Mouse (Mus musculus) stomach, embryonic 14.5 days (tissue): ENCODE data around the gene Dlgap4. TPM values are rescaled to one million over a fixed set of nuclear protein-coding genes. Genes with fewer than 3 reads are reported as not detected.

ENCODE experiments used
- ATAC-seq: fragments of 200-750 bp; cut with Nextera tagmentation; 2 replicates; pipeline ENCODE4 v1.8.0; 2017; ENCODE audit warnings: low read depth, moderate TSS enrichment; ENCODE audit not compliant: insufficient number of reproducible peaks, insufficient read depth, low FRiP score
- H3K27ac ChIP-seq: fragments of 300-500 bp; sonication (generic); 2 replicates; pipeline ENCODE4 v1.5.1; 2014; ENCODE audit warnings: mild to moderate bottlenecking, low read length, moderate library complexity, mixed read lengths
- H3K27me3 ChIP-seq: fragments of 300-500 bp; sonication (generic); 2 replicates; pipeline ENCODE4 v1.6.1; 2014; ENCODE audit warnings: low read length, control low read depth, mixed read lengths; ENCODE audit not compliant: control insufficient read depth, insufficient read depth
- H3K36me3 ChIP-seq: fragments of 300-500 bp; sonication (generic); 2 replicates; pipeline ENCODE4 v1.6.1; 2014; ENCODE audit warnings: mild to moderate bottlenecking, control low read depth, low read length, moderate library complexity, mixed read lengths; ENCODE audit not compliant: control insufficient read depth, insufficient read depth
- H3K4me1 ChIP-seq: fragments of 300-500 bp; sonication (generic); 2 replicates; pipeline ENCODE4 v1.6.1; 2014; ENCODE audit warnings: low read length, control low read depth, mixed read lengths; ENCODE audit not compliant: control insufficient read depth, insufficient read depth
- H3K4me2 ChIP-seq: fragments of 300-500 bp; sonication (generic); replicated peaks from 2 replicates; pipeline ENCODE4 v1.6.1; 2014; ENCODE audit warnings: low read depth, low read length, control low read depth
- H3K4me3 ChIP-seq: fragments of 300-500 bp; sonication (generic); 2 replicates; pipeline ENCODE4 v1.5.1; 2014; ENCODE audit warnings: low read depth, low read length, control low read depth
- H3K9ac ChIP-seq: fragments of 300-500 bp; sonication (generic); replicated peaks from 2 replicates; pipeline ENCODE4 v1.6.1; 2014; ENCODE audit warnings: low read depth, mild to moderate bottlenecking, control low read depth, low read length, moderate library complexity, mixed read lengths
- H3K9me3 ChIP-seq: fragments of 300-500 bp; sonication (generic); 2 replicates; pipeline ENCODE4 v1.6.1; 2016; ENCODE audit warnings: low read depth, low read length, control low read depth; ENCODE audit not compliant: control insufficient read depth
- WGBS: fragments of 180-500 bp; shearing (Covaris S2); extraction: QIAGEN DNeasy Blood & Tissue Kit; methylation state at CpG from one replicate; pipeline ENCODE4 v1.1.7; 2014; 5-methylcytosine and 5-hydroxymethylcytosine counted together
- polyA plus RNA-seq: library from polyadenylated mRNA; unstranded; fragments of >200 nt; fragmentation: Nextera tagmentation; extraction: Ambion mirVana; gene quantifications from 2 replicates; pipeline ENCODE4 v1.2.1, GENCODE M21; 2014

The Dlgap4 gene
- polyA plus RNA-seq, 1 experiment from 2014 or later, result 88.5 TPM

DNA sequence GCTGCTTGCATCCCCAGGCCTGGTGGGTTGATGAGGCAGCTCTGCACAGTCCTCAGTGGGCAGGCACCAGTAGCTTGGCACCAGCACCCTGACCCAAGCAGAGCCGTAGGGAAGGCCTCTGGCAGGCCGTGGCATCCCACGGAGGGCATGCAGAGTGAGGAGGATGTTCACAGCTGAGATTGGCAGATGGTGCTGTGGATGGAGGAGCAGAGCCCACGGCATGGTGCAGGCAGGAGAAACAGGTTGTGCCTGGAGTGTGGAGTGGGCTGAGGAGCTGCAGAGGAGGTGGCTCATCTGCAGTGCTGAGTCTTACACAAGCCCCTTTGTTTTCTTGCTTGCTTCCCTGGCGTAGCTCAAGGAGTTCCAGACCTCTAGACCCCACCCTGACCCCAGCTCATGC, 40.6 kb downstream of the Dlgap4 start:
- no peak overlapping the region for H3K9ac ChIP-seq
- no peak overlapping the region for H3K4me2 ChIP-seq
- no peaks in the 10 kb centered on the region for H3K36me3 ChIP-seq
- no peaks in the 10 kb centered on the region for H3K9me3 ChIP-seq
- 72% methylated on average over 5 of the region's 5 CpGs for WGBS
- no peak overlapping the region for H3K4me3 ChIP-seq
- no peaks in the 10 kb centered on the region for H3K27me3 ChIP-seq
- ATAC-seq, result no peak
- no peaks in the 10 kb centered on the region for H3K4me1 ChIP-seq
- no peak overlapping the region for H3K27ac ChIP-seq

DNA sequence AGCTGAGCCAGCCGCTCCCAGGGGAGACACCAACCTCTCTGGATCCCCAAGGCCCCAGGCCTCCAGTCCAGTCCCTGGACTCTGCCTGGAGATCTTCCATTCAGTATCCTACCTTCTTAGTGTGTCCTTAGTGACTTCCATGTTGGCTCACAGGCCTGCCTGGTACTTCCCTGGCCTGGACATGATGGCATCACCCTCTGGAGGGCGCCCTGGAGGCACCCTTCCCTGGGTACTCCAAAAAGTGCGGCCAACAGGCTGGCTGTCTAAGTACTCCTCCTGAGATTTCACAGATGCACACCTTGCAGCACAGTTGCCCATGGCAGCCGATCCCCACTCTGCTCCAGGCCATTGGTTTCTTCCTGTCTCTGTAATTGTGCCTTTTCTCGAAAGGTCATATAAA, 42.1 kb downstream of the Dlgap4 start:
- Histone ChIP-seq H3K27ac (no peak overlapping the region), H3K4me3 (no peak overlapping the region), H3K27me3 (no peaks in the 10 kb centered on the region), H3K9ac (no peak overlapping the region), H3K4me2 (no peak overlapping the region), H3K9me3 (no peaks in the 10 kb centered on the region), H3K36me3 (no peaks in the 10 kb centered on the region), H3K4me1 (no peaks in the 10 kb centered on the region)
- WGBS, result 54% methylated on average over 5 of the region's 5 CpGs
- ATAC-seq, result no peak

DNA sequence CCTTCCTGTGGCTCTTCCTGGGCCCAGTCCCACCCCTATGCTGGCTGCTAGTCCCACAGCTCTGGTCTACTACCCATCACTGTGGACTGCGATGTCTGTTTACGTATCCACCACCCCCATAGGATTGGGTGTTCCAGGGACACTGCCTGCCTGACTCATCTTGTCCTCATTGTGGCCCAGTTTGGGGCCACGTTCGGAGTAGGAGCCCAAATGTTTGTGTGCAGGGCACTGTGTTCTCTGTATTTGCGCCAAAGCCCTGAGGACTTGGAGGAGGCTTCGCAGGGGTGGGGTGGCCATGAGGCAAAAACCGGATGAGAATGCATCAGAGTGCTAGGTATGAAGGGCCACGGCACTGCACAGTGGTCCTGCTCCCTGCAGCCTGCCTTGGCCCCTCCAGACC, 44.0 kb downstream of the Dlgap4 start:
- H3K4me2 ChIP-seq, result no peak overlapping the region
- no peaks in the 10 kb centered on the region for H3K4me1 ChIP-seq
- no peak overlapping the region for H3K27ac ChIP-seq
- H3K36me3 ChIP-seq, result no peaks in the 10 kb centered on the region
- ATAC-seq, result no peak
- H3K4me3 ChIP-seq, result no peak overlapping the region
- H3K9me3 ChIP-seq, result no peaks in the 10 kb centered on the region
- 82% methylated on average over 8 of the region's 8 CpGs for WGBS
- no peaks in the 10 kb centered on the region for H3K27me3 ChIP-seq
- H3K9ac ChIP-seq, result no peak overlapping the region

DNA sequence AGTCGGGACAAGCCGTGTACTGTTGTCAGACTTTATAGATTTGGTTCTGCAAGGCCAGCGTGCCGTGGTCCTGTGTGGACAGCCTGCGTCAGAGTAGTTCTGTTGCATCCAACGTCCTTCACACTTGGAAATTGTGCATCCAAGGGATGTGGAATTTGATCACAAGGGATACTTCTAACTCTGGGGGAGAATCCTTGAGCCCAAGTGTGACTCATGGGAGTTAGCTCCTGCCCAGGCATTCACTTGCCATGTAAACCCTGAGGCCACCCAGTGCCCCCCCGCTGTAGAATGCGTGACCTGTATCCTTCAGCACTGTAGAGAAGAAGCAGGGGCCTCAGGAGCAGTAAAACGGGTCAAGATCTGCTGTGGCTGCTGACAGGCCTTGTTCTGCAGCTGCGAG, 44.7 kb downstream of the Dlgap4 start:
- WGBS, result 81% methylated on average over 10 of the region's 10 CpGs
- H3K4me2 ChIP-seq, result no peak overlapping the region
- ATAC-seq, result no peak
- no peak overlapping the region for H3K9ac ChIP-seq
- no peak overlapping the region for H3K4me3 ChIP-seq
- no peaks in the 10 kb centered on the region for H3K36me3 ChIP-seq
- no peak overlapping the region for H3K27ac ChIP-seq
- H3K9me3 ChIP-seq, result no peaks in the 10 kb centered on the region
- no peaks in the 10 kb centered on the region for H3K4me1 ChIP-seq
- H3K27me3 ChIP-seq, result no peaks in the 10 kb centered on the region

DNA sequence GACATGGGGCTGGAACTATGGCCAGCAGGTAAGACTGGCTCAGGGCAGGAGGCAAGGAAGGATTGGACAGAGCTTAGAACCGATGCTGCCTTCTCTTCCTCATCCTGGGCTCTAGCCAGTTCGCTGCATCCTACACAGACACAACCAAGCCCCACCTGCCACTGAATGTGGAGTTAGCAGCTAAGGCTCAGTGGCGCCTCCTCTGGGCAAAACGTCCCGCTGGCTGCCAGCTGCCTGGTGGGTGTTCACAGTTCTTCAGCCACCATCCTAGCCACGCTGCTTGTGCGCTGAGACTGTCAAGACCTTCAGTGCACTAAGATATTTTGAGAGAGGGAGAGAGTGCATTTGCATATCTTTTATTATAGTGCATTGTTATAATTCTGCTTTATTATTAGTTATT, 45.2 kb downstream of the Dlgap4 start:
- no peaks in the 10 kb centered on the region for H3K4me1 ChIP-seq
- no peak overlapping the region for H3K4me2 ChIP-seq
- no peak overlapping the region for H3K4me3 ChIP-seq
- H3K9ac ChIP-seq, result no peak overlapping the region
- no peak overlapping the region for H3K27ac ChIP-seq
- no peaks in the 10 kb centered on the region for H3K27me3 ChIP-seq
- H3K9me3 ChIP-seq, result no peaks in the 10 kb centered on the region
- H3K36me3 ChIP-seq, result no peaks in the 10 kb centered on the region
- ATAC-seq, result no peak
- WGBS, result 57% methylated on average over 7 of the region's 7 CpGs

DNA sequence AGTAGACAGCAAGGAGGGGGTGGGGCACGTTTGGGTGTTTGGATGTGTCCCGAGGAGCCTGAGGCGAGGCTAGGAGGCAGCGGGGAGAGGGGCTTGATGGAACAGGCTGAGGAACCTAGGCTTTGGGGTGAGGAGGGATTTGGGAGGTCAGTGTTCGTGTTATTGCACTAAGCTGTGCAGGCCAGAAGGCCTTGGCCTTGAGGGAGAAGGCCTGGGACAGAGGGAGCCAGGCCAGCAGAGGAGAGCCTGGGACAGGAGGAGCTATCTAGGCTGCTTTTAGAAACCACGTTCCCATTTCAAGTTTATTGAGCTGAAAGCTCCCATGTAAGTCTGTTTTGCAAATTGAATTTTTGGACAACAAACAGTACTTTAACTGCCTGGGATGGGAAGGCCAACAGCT, 46.5 kb downstream of the Dlgap4 start:
- H3K4me3 ChIP-seq, result no peak overlapping the region
- H3K9ac ChIP-seq, result no peak overlapping the region
- no peaks in the 10 kb centered on the region for H3K27me3 ChIP-seq
- no peaks in the 10 kb centered on the region for H3K9me3 ChIP-seq
- ATAC-seq, result no peak
- no peaks in the 10 kb centered on the region for H3K36me3 ChIP-seq
- H3K27ac ChIP-seq, result no peak overlapping the region
- H3K4me1 ChIP-seq, result no peaks in the 10 kb centered on the region
- no peak overlapping the region for H3K4me2 ChIP-seq
- WGBS, result 73% methylated on average over 6 of the region's 6 CpGs

DNA sequence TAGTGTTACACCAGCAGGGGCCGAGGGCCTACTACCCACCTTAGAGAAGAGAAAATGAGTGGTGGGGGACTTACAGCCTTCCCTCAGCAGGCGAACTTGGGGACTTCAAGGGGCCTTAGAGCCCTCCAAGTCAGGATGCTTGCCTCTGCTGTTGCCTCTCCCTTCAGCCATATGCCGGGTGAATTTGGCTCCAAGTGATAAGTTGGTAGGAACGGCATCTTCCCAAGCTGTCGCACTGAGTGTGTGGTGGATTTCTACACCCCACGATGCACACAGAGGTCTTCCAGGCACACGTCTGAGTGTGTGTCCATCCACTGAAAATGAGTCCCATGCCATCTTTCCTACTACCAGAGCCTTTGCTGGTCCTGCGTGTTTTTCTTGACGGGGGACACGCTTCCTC, 49.7 kb downstream of the Dlgap4 start:
- WGBS, result 84% methylated on average over 10 of the region's 10 CpGs
- H3K36me3 ChIP-seq, result no peaks in the 10 kb centered on the region
- no peaks in the 10 kb centered on the region for H3K9me3 ChIP-seq
- no peak overlapping the region for H3K4me3 ChIP-seq
- H3K4me1 ChIP-seq, result no peaks in the 10 kb centered on the region
- ATAC-seq, result no peak
- no peaks in the 10 kb centered on the region for H3K27me3 ChIP-seq
- H3K27ac ChIP-seq, result no peak overlapping the region
- no peak overlapping the region for H3K9ac ChIP-seq
- no peak overlapping the region for H3K4me2 ChIP-seq

DNA sequence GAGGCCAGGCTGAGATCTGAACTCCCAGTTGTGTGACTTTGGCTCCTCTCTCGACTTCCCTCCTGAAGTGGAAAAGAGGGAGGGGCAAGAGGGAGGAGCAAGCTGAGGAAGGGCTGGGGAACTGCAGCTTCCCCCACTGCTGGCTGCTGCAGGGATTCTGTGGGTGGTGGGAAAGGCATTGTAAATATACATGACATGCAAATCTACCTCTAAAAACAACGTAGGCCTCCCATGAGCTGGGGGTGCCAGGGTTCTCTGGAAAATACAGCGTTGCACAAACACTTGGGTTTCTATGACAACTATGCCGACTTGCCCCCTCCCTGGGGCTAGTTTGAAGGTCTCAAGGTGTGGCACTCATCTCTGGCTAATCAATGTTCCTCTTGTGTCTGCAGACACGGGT, 50.9 kb downstream of the Dlgap4 start:
- Histone ChIP-seq H3K4me2 (no peak overlapping the region), H3K27me3 (no peaks in the 10 kb centered on the region), H3K9ac (no peak overlapping the region), H3K27ac (no peak overlapping the region), H3K36me3 (no peaks in the 10 kb centered on the region), H3K9me3 (no peaks in the 10 kb centered on the region), H3K4me1 (no peaks in the 10 kb centered on the region), H3K4me3 (no peak overlapping the region)
- 11% methylated on average over 5 of the region's 5 CpGs for WGBS
- no peak for ATAC-seq

DNA sequence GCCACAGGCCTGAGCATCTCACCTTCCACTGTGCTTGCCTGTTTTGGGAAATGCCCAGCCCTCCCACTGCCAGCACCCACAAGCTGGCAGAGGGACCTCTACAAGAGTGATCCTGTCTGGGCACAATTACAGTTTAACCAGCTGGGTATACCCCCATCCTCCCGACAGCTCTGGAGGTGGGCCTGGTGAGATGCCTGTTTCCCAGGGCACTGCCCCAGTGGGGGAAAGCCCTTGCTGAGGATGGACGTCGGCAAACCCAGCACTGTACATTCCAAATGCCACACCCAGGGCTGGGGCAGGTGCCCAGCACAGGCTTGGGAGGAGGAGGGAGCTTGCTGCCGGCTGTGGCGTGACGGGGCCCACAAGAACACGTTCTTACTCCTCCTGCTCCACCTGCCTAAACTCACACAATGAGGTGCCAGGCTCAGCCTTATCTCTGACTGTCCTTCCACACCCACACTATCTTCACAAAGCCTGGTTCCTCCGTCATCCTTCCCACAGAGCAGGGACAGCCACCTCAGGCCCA, 51.6 kb downstream of the Dlgap4 start:
- H3K9me3 ChIP-seq, result no peaks in the 10 kb centered on the region
- no peaks in the 10 kb centered on the region for H3K27me3 ChIP-seq
- no peak overlapping the region for H3K4me2 ChIP-seq
- no peak for ATAC-seq
- H3K4me3 ChIP-seq, result no peak overlapping the region
- H3K36me3 ChIP-seq, result no peaks in the 10 kb centered on the region
- H3K27ac ChIP-seq, result no peak overlapping the region
- WGBS, result 71% methylated on average over 8 of the region's 8 CpGs
- no peaks in the 10 kb centered on the region for H3K4me1 ChIP-seq
- H3K9ac ChIP-seq, result no peak overlapping the region
